Mouse (Mus musculus) embryonic fibroblast, embryonic 13.5 days (primary cell): Measurements from ENCODE around the gene Gm17662.

Source experiments
- CTCF ChIP-seq: IDR thresholded peaks from 2 replicates; pipeline ENCODE4 v1.5.1; 2011; ENCODE audit warnings: mild to moderate bottlenecking, control low read depth, low read length, moderate library complexity, borderline replicate concordance; ENCODE audit not compliant: insufficient read depth
- POLR2A ChIP-seq: IDR thresholded peaks from 2 replicates; pipeline ENCODE4 v1.6.1; 2011; ENCODE audit warnings: low read depth, mild to moderate bottlenecking, control low read depth, low read length, moderate library complexity

DNA sequence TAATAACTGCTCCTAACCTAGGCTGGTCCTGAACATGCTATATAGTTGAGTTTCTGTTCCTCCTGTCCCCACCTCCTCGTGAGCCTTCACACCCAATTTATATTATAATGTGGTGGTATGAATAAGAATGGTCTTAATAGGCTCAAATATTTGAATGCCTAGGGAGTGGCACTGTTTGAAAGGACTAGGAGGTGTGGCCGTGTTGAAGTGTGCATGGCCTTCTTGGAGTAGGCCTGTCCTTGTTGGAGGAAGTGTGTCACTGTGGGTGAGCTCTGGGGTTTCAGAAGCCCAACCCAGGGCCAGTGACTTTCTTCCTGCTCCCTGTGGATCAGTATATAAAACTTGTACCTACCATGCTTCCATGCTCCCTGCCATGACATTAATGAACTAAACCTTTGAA lies 43.5 kb upstream of the Gm17662 start:
- TF ChIP-seq POLR2A: no peak
- TF ChIP-seq CTCF: no peak
